Mouse (Mus musculus): ENCODE measurements around the gene Fasn. TPM values are rescaled to one million over a fixed set of nuclear protein-coding genes. Genes with fewer than 3 reads are reported as not detected.
"Not testable (repeated sequence)": the region's sequence is repeated elsewhere in the genome, so short reads cannot be mapped to it uniquely, and the experiment has no call there.

Gene Fasn
- polyA plus RNA-seq, 1 experiment from 2014 or later, result 16.0 TPM

DNA sequence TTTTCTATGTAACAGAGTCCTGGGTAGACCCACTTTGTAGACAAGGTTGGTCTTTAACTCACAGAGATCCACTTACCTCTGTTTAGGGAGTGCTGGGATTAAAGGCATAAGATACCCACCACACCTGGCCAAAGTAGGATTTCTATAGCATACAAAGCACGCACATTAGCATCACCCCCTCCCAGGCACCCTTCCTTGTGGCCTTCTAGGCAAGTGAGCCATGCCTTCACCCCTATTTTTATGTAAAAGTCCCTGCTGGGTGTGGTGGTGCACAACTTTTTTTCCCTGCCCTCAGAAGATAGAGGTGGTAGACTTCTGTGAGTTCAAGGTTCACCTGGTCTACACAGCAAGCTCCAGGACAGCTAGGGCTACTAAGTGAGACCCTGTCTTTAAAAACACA is 44.5 kb downstream of the Fasn start:
- DNase-seq (ENCODE audit: low spot score) (no peak), ATAC-seq (ENCODE audit: low FRiP score, low TSS enrichment) (no peak)
- Histone ChIP-seq H3K36me3 (ENCODE audit: control insufficient read depth, insufficient read depth, low read length) (no peaks in the 10 kb centered on the region; the same call in 1 of the 2 replicates), H3K27ac (replicated peaks) (no peak overlapping the region), H3K9ac (ENCODE audit: low read length) (no peak overlapping the region), H3K9me3 (ENCODE audit: control insufficient read depth, low read length) (no peaks in the 10 kb centered on the region), H3K4me2 (replicated peaks; ENCODE audit: low read depth) (no peak overlapping the region), H3K4me1 (replicated peaks; ENCODE audit: control insufficient read depth, insufficient read depth) (0 out of 2 replicates have a peak, but pooled peaks cover 5% of the 10 kb centered on the region), H3K4me3 (ENCODE audit: low read depth, low read length) (no peak overlapping the region), H3K27me3 (ENCODE audit: control insufficient read depth, insufficient read depth, low read length) (no peaks in the 10 kb centered on the region)
- TF ChIP-seq EP300 (optimal IDR thresholded peaks at IDR 0.05), result no peak
- TF ChIP-seq CTCF (IDR thresholded peaks at IDR 0.05; ENCODE audit: low read depth), result no peak
- 90% methylated on average over 1 of the region's 1 CpGs for WGBS

DNA sequence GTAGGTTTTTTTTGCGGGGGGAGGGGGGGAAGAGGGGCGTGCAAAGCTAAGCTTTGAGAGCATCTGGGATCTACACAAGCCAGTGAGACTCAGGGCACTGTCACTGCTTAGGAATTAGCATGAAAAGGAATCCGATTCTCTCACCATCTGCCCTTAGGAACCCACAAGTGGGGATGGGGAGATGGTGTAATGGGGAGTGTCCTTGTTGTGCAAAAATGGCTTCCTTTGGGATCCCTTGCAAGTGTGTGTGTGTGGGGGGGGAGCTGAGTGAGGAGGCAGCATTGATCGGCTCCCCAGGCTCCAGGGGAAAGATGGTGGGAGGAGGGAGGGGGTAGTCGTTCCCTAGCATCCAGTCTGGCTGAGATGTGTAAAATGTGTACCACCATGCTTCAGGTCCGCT is 47.2 kb downstream of the Fasn start:
- no peak overlapping the region for H3K27ac ChIP-seq (replicated peaks)
- no peaks in the 10 kb centered on the region for H3K27me3 ChIP-seq (ENCODE audit: control insufficient read depth, insufficient read depth, low read length)
- H3K4me2 ChIP-seq (replicated peaks; ENCODE audit: low read depth), result no peak overlapping the region
- H3K9me3 ChIP-seq (ENCODE audit: control insufficient read depth, low read length), result no peaks in the 10 kb centered on the region
- 22% methylated on average over 6 of the region's 6 CpGs for WGBS
- H3K36me3 ChIP-seq (ENCODE audit: control insufficient read depth, insufficient read depth, low read length), result no peaks in the 10 kb centered on the region; the same call in 1 of the 2 replicates
- ATAC-seq (ENCODE audit: low FRiP score, low TSS enrichment), result no peak
- no peak overlapping the region for H3K4me3 ChIP-seq (ENCODE audit: low read depth, low read length)
- no peak overlapping the region for H3K9ac ChIP-seq (ENCODE audit: low read length)
- H3K4me1 ChIP-seq (replicated peaks; ENCODE audit: control insufficient read depth, insufficient read depth), result no peaks in the 10 kb centered on the region
- DNase-seq (ENCODE audit: low spot score), result no peak
- no peak for TF ChIP-seq EP300 (optimal IDR thresholded peaks at IDR 0.05)
- TF ChIP-seq CTCF (IDR thresholded peaks at IDR 0.05; ENCODE audit: low read depth), result no peak

DNA sequence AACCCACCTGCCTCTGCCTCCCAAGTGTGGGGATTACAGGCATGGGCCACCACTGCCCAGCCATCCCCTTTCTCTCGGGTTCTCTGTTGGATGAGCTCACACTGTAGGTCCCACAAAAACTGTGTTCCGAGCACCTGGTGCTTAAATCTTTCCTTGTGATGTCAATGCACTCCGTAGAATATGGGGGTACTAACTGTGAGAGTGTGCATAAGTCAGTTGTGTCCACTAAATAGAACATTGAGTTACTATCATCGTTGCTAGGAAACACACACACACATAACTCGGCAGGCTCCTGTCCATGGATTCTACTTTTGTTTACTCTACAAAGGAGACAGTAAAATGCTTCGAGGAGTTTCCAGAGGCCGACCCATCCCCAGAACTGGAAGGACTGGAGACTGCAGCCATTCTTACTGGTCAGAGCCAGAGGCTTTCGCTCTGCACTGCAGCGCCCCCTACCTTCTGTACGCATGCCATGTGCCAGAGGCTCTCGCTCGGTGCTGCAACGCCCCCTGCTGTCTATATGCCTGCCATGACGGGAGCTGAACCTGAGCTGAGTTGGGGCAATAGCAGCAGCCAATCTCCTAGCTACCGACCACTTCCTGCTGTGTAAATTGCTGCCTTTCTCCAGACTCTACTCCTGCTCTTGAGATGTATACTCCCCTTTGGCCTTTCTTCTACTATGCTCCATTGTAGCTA is 48.4 kb downstream of the Fasn start:
- H3K27ac ChIP-seq (replicated peaks), result no peak overlapping the region
- 17% methylated on average over 15 of the region's 15 CpGs for WGBS
- no peak overlapping the region for H3K4me3 ChIP-seq (ENCODE audit: low read depth, low read length)
- TF ChIP-seq EP300 (optimal IDR thresholded peaks at IDR 0.05) (no peak), CTCF (IDR thresholded peaks at IDR 0.05; ENCODE audit: low read depth) (peak; percentile 100)
- peak; percentile 96 for DNase-seq (ENCODE audit: low spot score)
- H3K9me3 ChIP-seq (ENCODE audit: control insufficient read depth, low read length), result no peaks in the 10 kb centered on the region
- no peak overlapping the region for H3K4me2 ChIP-seq (replicated peaks; ENCODE audit: low read depth)
- no peak overlapping the region; the same call in 1 of the 2 replicates for H3K9ac ChIP-seq (ENCODE audit: low read length)
- H3K36me3 ChIP-seq (ENCODE audit: control insufficient read depth, insufficient read depth, low read length), result no peaks in the 10 kb centered on the region; the same call in 1 of the 2 replicates
- ATAC-seq (ENCODE audit: low FRiP score, low TSS enrichment), result peak; percentile 92
- H3K4me1 ChIP-seq (replicated peaks; ENCODE audit: control insufficient read depth, insufficient read depth), result no peaks in the 10 kb centered on the region
- H3K27me3 ChIP-seq (ENCODE audit: control insufficient read depth, insufficient read depth, low read length), result no peaks in the 10 kb centered on the region

DNA sequence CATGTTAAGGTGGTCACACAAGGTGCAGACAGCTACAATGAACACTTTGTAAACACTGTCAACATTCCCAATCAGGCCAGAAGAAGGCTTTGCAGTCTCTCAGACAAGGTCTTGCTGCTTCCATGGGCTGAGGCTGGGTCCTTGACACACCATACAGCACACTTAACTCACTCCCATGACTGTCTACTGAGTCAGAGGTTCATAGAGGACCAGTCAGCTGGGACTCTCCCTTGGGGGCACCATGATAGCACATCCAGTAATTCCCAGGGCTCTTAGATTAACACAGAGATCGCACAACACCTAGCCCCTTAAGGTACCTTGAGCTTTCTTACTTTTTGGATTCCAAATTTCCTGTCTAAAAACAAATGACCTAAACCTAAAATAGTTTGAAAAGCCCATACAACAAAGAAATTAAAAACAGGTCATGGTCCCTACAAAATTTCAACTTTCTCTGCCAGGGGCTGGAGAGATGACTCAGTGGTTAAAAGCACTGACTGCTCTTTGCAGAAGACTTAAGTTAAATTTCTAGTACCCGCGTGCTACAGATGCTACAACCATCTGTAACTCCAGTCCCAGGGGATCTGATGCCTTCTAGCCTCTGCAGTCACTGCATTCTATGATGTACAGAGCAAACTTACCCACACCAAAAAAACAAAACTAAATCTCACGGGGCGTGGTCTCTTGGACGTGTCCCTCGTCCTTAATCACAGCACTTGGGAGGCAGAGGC is 50.7 kb downstream of the Fasn start:
- Histone ChIP-seq H3K27ac (replicated peaks) (no peak overlapping the region), H3K4me3 (ENCODE audit: low read depth, low read length) (no peak overlapping the region), H3K27me3 (ENCODE audit: control insufficient read depth, insufficient read depth, low read length) (no peaks in the 10 kb centered on the region), H3K4me2 (replicated peaks; ENCODE audit: low read depth) (no peak overlapping the region), H3K9ac (ENCODE audit: low read length) (no peak overlapping the region), H3K36me3 (ENCODE audit: control insufficient read depth, insufficient read depth, low read length) (no peaks in the 10 kb centered on the region), H3K9me3 (ENCODE audit: control insufficient read depth, low read length) (no peaks in the 10 kb centered on the region), H3K4me1 (replicated peaks; ENCODE audit: control insufficient read depth, insufficient read depth) (no peaks in the 10 kb centered on the region)
- WGBS, result 84% methylated on average over 7 of the region's 7 CpGs
- ATAC-seq (ENCODE audit: low FRiP score, low TSS enrichment), result no peak
- no peak for TF ChIP-seq EP300 (optimal IDR thresholded peaks at IDR 0.05)
- no peak for TF ChIP-seq CTCF (IDR thresholded peaks at IDR 0.05; ENCODE audit: low read depth)
- DNase-seq (ENCODE audit: low spot score), result no peak

DNA sequence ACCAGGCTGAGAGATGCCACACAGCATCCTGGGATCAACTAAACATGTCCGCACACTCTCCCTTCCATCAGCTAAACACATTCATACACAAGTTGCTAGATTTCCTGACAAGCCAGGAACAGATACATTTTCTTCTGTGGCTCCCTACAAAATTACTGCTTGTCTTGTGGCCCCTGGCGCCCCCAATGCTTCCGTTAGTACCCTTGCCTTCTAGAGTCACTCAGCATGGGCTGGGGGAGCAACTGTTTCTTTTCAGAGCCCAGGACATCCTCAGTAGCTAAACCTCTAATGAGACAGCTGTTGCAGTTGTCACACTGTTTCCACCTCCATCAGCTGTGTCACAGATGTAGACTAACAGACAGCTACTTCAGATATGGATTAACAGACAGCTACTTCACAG is 51.6 kb downstream of the Fasn start:
- H3K4me1 ChIP-seq (replicated peaks; ENCODE audit: control insufficient read depth, insufficient read depth), result no peaks in the 10 kb centered on the region
- H3K4me3 ChIP-seq (ENCODE audit: low read depth, low read length), result no peak overlapping the region
- no peaks in the 10 kb centered on the region for H3K36me3 ChIP-seq (ENCODE audit: control insufficient read depth, insufficient read depth, low read length)
- no peak for DNase-seq (ENCODE audit: low spot score)
- no peak overlapping the region for H3K9ac ChIP-seq (ENCODE audit: low read length)
- ATAC-seq (ENCODE audit: low FRiP score, low TSS enrichment), result no peak
- H3K27ac ChIP-seq (replicated peaks), result no peak overlapping the region
- TF ChIP-seq EP300 (optimal IDR thresholded peaks at IDR 0.05) (no peak), CTCF (IDR thresholded peaks at IDR 0.05; ENCODE audit: low read depth) (no peak)
- 81% methylated on average over 3 of the region's 3 CpGs for WGBS
- H3K27me3 ChIP-seq (ENCODE audit: control insufficient read depth, insufficient read depth, low read length), result no peaks in the 10 kb centered on the region
- H3K9me3 ChIP-seq (ENCODE audit: control insufficient read depth, low read length), result no peaks in the 10 kb centered on the region
- no peak overlapping the region for H3K4me2 ChIP-seq (replicated peaks; ENCODE audit: low read depth)

DNA sequence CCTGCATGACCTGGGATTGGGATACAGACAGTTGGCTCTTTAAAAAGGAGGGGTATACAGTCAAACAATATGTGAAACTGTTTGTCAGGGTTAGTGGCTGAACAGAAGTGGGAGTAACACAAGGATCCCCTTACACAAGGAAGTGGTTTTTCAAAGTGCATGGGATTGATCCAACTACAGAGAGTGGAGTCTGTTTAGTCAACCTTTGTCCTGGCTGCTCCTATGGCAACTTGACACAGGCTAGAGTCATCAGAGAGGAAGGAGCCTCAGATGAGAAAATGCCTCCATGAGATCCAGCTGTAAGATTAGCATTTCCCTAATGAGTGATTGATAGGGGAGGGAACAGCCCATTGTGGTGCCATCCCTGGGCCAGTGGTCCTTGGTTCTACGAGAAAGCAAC is 56.1 kb downstream of the Fasn start:
- Histone ChIP-seq H3K27me3 (ENCODE audit: control insufficient read depth, insufficient read depth, low read length) (no peaks in the 10 kb centered on the region), H3K9me3 (ENCODE audit: control insufficient read depth, low read length) (no peaks in the 10 kb centered on the region), H3K36me3 (ENCODE audit: control insufficient read depth, insufficient read depth, low read length) (no peaks in the 10 kb centered on the region), H3K4me3 (ENCODE audit: low read depth, low read length) (no peak overlapping the region), H3K4me2 (replicated peaks; ENCODE audit: low read depth) (no peak overlapping the region), H3K4me1 (replicated peaks; ENCODE audit: control insufficient read depth, insufficient read depth) (no peaks in the 10 kb centered on the region), H3K9ac (ENCODE audit: low read length) (no peak overlapping the region), H3K27ac (replicated peaks) (peak overlapping the region; percentile 70)
- WGBS, result 74% methylated on average over 1 of the region's 1 CpGs
- TF ChIP-seq CTCF (IDR thresholded peaks at IDR 0.05; ENCODE audit: low read depth) (no peak), EP300 (optimal IDR thresholded peaks at IDR 0.05) (no peak)
- DNase-seq (ENCODE audit: low spot score) (peak; percentile 62), ATAC-seq (ENCODE audit: low FRiP score, low TSS enrichment) (peak; percentile 84)

DNA sequence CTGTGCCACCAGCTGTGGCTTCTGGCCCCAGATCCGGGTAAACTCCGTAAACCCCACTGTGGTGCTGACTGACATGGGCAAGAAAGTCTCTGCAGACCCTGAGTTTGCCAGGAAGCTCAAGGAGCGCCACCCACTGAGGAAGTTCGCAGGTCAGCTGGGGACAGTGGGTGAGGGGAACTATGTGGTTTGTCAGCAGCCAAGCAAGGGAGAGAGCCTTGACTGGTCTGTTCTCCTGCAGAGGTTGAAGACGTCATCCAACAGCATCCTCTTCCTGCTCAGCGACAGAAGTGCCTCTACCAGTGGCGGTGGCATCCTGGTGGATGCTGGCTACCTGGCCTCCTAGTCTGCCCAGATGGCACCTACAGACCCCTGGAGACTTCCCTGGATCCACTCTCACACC is 57.3 kb downstream of the Fasn start:
- WGBS, result 72% methylated on average over 3 of the region's 7 CpGs

DNA sequence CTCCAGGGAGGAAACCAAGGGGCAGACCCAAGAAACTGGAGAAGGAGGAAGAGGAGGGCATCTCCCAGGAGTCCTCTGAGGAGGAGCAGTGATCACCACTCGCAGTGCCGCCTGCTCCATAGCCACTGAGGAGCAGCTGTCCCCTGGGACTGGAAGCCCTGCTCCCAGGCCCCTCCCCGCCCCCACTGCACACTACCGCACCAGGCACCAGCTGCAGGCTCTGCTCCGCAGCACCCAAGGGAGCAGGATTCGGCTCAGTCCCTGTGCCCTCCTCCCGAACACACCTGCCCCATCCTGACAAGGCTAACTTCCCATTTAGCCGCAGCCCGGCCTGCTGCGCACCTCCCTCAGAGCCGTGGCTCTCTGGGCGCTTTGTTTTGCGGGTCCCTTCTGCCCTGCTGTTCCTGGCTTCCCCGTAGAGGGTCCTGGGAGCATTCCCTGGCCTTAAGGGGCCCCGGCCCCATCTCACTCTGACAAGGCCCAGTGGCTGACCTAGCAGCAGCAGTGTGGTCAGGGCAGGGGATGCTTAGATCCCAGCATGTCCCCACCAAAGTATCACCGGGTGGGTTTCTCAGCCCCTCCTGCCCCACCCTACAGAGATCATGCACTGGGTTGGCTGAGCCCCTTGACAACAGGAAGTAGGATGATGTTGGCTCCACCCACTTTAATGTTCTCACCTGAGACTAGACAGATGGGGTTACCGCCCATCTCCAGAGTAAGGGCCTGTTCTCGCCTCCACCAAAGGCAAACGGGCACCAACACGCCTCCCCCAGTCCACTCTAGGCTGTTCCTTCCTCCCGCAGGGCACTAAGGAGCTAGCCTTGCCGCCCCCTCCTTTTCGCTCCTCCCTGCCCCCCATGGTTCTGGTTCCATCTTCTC is 61.0 kb downstream of the Fasn start:
- not testable (repeated sequence) for DNase-seq (ENCODE audit: low spot score); H3K36me3 ChIP-seq (ENCODE audit: control insufficient read depth, insufficient read depth, low read length); H3K4me3 ChIP-seq (ENCODE audit: low read depth, low read length); H3K9me3 ChIP-seq (ENCODE audit: control insufficient read depth, low read length); H3K4me1 ChIP-seq (replicated peaks; ENCODE audit: control insufficient read depth, insufficient read depth); H3K9ac ChIP-seq (ENCODE audit: low read length); H3K4me2 ChIP-seq (replicated peaks; ENCODE audit: low read depth); H3K27ac ChIP-seq (replicated peaks); H3K27me3 ChIP-seq (ENCODE audit: control insufficient read depth, insufficient read depth, low read length)
- WGBS, result 18% methylated on average over 2 of the region's 23 CpGs
- peak; percentile 47 for ATAC-seq (ENCODE audit: low FRiP score, low TSS enrichment)

More for the DNA sequence above, 57.3 kb downstream of the Fasn start:
- not testable (repeated sequence) for H3K4me3 ChIP-seq (ENCODE audit: low read depth, low read length); H3K27me3 ChIP-seq (ENCODE audit: control insufficient read depth, insufficient read depth, low read length); DNase-seq (ENCODE audit: low spot score); ATAC-seq (ENCODE audit: low FRiP score, low TSS enrichment); H3K27ac ChIP-seq (replicated peaks); H3K9me3 ChIP-seq (ENCODE audit: control insufficient read depth, low read length); H3K4me2 ChIP-seq (replicated peaks; ENCODE audit: low read depth); H3K36me3 ChIP-seq (ENCODE audit: control insufficient read depth, insufficient read depth, low read length); H3K9ac ChIP-seq (ENCODE audit: low read length); H3K4me1 ChIP-seq (replicated peaks; ENCODE audit: control insufficient read depth, insufficient read depth)

All from stomach, postnatal 0 days (tissue).